Mouse (Mus musculus): Measurements from ENCODE around the gene Tspan3. TPM values are rescaled to one million over a fixed set of nuclear protein-coding genes. Genes with fewer than 3 reads are reported as not detected.
A peak's percentile ranks its signal among the peaks of the same experiment; 100 is the strongest.

The Tspan3 gene
- polyA plus RNA-seq, 1 experiment from 2014 or later, result 562 TPM

DNA sequence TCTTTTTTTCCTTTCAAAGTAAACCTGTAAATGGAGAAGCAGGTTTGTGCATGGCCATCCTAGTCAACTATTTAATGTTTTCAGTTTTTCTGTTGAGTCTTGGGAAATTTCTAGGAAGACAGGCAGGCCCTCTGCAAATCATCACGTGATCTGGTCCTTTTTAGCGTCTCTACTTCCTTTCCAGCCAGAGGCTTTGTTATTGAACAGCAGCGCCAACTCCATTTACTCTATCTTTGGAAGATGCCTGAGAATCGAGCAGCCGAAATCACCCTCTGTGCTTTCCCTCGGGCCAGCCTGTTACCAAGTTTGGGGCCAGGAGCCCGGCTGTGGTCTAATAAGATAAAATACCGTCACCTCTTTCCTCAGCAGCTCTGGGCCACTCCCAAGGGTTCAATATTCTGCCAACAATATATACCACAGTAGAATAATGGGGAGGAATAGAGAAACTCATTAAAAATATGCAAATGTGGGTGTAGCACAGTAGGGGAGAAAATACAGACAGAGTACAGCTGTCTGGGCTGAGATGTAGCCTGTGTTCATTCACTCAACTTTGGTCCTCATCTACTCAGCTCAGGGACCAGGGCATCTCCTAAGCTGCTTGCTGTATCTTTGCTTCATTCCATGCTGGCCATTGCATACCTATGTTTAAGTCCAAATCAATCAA is 15.0 kb upstream of the Tspan3 start:
- H3K27ac ChIP-seq, result no peak overlapping the region
- peaks cover 9% of the 10 kb centered on the region; the same call in 1 of the 2 replicates for H3K4me1 ChIP-seq (replicated peaks)
- no peaks in the 10 kb centered on the region for H3K36me3 ChIP-seq
- H3K4me3 ChIP-seq, result no peak overlapping the region
- no peaks in the 10 kb centered on the region for H3K9me3 ChIP-seq
- H3K27me3 ChIP-seq (ENCODE audit: insufficient read depth, poor library complexity, severe bottlenecking), result no peaks in the 10 kb centered on the region
- no peak for DNase-seq (ENCODE audit: low spot score)
- 50% methylated on average over 8 of the region's 8 CpGs for WGBS

DNA sequence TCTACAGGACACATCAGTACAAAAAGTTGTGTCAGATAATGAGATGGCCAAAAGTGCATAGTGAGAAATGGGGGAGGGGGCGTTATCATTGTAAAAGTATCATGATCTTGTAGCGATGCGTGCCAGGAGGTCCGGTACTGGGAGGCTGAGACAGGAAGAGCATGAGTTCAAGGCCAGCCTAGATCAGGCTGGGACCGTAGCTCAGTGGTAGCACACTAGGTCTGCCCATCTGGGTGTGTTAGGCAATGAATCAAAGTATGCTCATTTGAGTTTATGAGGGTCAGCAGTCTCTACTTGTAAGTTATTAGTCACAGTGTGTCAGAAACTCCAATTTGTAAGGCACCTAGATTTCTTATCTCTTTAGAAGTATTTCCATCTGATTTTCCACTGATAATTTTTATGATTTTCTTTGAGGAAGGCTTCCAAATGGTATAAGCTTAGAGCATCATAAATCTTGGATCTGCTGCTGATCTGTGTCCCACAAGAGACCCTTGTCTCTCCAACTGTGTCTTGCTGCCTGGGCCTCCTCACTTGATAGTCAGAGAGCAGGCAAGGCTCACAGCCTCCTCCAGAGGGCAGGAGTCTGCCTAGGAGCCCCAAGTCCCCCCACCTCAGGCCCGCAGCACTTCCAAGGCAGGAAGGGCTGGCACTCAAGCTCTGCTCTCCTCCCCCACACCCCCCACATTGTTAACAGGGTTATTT is 14.3 kb upstream of the Tspan3 start:
- H3K4me1 ChIP-seq (replicated peaks), result peaks cover 9% of the 10 kb centered on the region; the same call in 1 of the 2 replicates
- H3K27me3 ChIP-seq (ENCODE audit: insufficient read depth, poor library complexity, severe bottlenecking), result no peaks in the 10 kb centered on the region
- WGBS, result 82% methylated on average over 6 of the region's 6 CpGs
- H3K9me3 ChIP-seq, result no peaks in the 10 kb centered on the region
- H3K27ac ChIP-seq, result no peak overlapping the region
- no peaks in the 10 kb centered on the region for H3K36me3 ChIP-seq
- DNase-seq (ENCODE audit: low spot score), result no peak
- no peak overlapping the region for H3K4me3 ChIP-seq

DNA sequence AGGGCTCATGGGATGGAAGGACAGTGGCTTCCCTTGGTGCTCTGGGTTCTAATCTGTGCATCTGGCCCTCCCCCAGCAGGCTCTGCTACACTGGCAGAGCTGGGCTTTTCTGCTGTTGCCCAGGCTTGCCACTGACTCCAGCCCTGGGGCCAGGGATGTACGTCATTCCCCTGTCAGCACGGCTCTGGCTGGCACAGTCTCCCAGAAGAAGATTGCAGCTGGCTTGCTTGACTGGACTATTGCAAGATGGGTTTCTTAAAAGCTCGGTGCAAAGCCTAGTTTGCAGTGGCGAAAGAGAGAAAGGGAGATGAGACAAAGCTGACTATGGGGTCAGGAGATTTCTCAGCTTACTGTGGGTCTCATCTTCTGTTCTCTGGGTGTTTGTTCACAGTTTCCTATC is 12.1 kb upstream of the Tspan3 start:
- 79% methylated on average over 4 of the region's 4 CpGs for WGBS
- Histone ChIP-seq H3K9me3 (no peaks in the 10 kb centered on the region), H3K27me3 (ENCODE audit: insufficient read depth, poor library complexity, severe bottlenecking) (no peaks in the 10 kb centered on the region), H3K4me3 (no peak overlapping the region), H3K4me1 (replicated peaks) (peaks cover 9% of the 10 kb centered on the region; the same call in 1 of the 2 replicates), H3K36me3 (no peaks in the 10 kb centered on the region), H3K27ac (no peak overlapping the region)
- DNase-seq (ENCODE audit: low spot score), result no peak

DNA sequence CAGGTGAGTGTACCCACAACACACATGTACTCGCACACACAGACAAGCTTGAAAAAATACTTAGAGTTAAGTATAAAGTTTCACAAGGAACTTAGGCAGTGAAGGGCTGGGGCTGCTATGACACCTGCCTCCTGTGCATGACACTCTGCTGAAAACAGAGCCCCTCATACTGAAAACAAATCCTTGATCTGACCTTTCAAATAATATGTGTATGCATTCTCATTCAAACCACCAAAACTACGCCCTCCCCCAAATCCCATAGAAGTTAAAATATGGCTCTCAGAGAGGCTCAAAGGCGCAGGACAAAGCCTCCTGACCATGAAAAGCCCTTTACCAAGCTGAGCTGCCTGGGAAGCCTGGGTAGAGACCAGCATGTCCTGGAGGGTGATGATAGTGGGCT is 10.0 kb upstream of the Tspan3 start:
- no peak for DNase-seq (ENCODE audit: low spot score)
- no peak overlapping the region for H3K4me3 ChIP-seq
- WGBS, result 84% methylated on average over 3 of the region's 3 CpGs
- no peaks in the 10 kb centered on the region for H3K9me3 ChIP-seq
- no peaks in the 10 kb centered on the region for H3K27me3 ChIP-seq (ENCODE audit: insufficient read depth, poor library complexity, severe bottlenecking)
- H3K4me1 ChIP-seq (replicated peaks), result peaks cover 3% of the 10 kb centered on the region; the same call in 1 of the 2 replicates
- H3K27ac ChIP-seq, result no peak overlapping the region
- no peaks in the 10 kb centered on the region for H3K36me3 ChIP-seq

DNA sequence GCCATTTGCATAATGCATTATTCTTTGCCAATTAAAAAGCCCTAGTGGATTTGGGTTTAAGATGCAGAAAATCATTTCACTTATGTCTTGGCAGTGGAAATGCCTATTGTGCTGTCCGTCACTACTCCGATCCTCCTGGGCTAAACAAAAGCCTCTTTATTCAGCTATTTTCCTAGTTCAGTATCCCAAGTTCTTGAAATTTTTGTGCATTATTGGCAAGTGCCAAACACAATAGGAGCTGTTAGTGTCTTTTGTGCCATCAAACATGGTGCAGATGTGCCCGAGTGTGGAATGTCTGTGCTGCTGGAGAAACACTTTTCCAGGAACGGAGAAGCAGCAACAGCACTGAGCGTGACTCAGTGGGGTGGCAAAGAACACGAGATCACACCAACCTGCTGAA is 2.4 kb upstream of the Tspan3 start:
- H3K27me3 ChIP-seq (ENCODE audit: insufficient read depth, poor library complexity, severe bottlenecking), result 0 out of 2 replicates have a peak, but pooled peaks cover 3% of the 10 kb centered on the region
- DNase-seq (ENCODE audit: low spot score), result peak; percentile 7
- no peaks in the 10 kb centered on the region for H3K9me3 ChIP-seq
- no peaks in the 10 kb centered on the region for H3K36me3 ChIP-seq
- H3K4me3 ChIP-seq, result peak overlapping the region; percentile 16; the same call in 1 of the 2 replicates
- 15% methylated on average over 6 of the region's 6 CpGs for WGBS
- peaks cover 38% of the 10 kb centered on the region for H3K4me1 ChIP-seq (replicated peaks)
- H3K27ac ChIP-seq, result no peak overlapping the region

DNA sequence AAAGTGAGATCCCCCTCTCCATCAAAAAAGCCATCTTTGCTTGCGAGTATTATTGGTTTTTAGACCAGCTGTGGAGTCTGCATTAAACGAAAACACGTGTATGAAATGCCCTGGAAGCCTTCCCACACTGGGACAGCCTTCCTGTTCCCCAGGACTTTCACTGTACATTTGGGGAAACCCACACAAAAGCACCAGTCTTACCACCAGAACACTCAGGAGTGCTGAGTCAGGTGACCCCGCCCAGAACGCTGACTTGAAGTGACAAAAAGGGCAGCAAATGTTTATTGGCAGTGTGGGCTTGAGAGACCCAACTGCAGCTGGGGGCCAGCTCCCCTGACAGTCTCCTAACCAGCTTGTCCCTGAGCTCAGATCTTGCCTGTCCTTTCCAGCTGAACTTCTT is 884 bp upstream of the Tspan3 start:
- WGBS, result 67% methylated on average over 5 of the region's 5 CpGs

DNA sequence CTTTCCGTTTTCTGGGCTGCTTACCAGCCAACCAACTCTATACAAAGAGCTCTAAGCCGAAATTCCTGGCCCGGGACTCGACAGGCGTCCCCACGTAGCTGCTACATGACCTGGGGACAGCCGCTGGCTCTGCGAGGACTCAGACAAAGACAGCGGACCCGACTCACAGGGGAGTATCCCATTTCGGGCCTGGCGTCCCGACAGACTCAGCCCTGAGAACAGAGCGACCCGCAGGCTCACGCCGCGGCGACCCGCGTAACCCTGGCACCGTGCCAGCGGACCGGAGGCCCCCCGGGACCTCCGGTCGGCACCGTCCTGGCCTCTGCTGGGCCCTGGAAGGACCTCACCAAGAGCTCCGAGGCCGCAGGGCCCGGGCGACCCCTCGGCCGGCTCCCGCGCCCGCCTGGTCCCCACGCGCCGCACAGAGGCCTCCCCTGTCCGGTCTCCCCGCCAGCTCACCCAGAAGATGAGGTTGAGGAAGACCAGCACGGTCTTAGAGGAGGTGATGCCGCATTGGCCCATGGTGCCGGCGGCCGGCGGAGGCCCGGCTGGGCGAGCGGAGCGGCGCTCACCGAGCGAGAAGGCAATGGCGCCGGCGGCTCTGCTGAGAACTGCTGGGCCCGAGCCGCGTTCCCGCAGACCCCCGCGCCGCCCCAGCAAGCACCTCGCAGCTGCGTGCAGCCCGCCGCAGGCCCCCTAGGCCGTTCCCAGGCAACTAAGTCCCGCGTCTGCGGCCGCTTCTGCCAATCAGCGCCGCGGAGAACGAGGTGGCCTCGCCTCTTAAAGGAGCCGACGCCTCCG is 4.7 kb downstream of the Tspan3 start:
- H3K9me3 ChIP-seq, result no peaks in the 10 kb centered on the region
- peak; percentile 94 for DNase-seq (ENCODE audit: low spot score)
- H3K4me3 ChIP-seq, result peak overlapping the region; percentile 99
- H3K36me3 ChIP-seq, result no peaks in the 10 kb centered on the region
- H3K27me3 ChIP-seq (ENCODE audit: insufficient read depth, poor library complexity, severe bottlenecking), result 0 out of 2 replicates have a peak, but pooled peaks cover 3% of the 10 kb centered on the region
- whole genome bisulfite sequencing, result under 1% methylated on average over 82 of the region's 82 CpGs
- peak overlapping the region; percentile 99 for H3K27ac ChIP-seq
- H3K4me1 ChIP-seq (replicated peaks), result peaks cover 45% of the 10 kb centered on the region

More for the DNA sequence above, 884 bp upstream of the Tspan3 start:
- DNase-seq (ENCODE audit: low spot score), result no peak
- peaks cover 48% of the 10 kb centered on the region for H3K4me1 ChIP-seq (replicated peaks)
- no peak overlapping the region for H3K27ac ChIP-seq
- no peaks in the 10 kb centered on the region for H3K9me3 ChIP-seq
- H3K36me3 ChIP-seq, result no peaks in the 10 kb centered on the region
- H3K4me3 ChIP-seq, result no peak overlapping the region
- 0 out of 2 replicates have a peak, but pooled peaks cover 3% of the 10 kb centered on the region for H3K27me3 ChIP-seq (ENCODE audit: insufficient read depth, poor library complexity, severe bottlenecking)

DNA sequence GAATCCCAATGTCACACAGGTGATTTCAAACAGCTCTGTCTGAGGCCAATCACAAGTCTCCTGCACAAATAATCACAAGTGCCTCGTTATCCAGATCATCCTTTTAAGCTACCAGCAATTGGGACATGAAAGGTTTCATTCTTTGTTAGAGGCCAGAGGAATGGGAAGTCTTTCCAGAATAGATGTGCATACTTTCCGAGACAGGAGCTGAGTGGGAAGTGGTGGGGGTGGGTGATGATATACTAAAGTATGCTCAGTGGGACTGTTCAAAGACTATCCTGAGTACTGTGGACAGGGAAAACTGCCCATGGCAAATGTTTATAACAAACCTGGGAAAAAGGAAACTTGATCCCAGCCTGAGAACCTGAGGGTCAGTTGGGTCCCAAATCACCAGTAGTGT is 5.8 kb downstream of the Tspan3 start:
- DNase-seq (ENCODE audit: low spot score), result no peak
- H3K4me1 ChIP-seq (replicated peaks), result peaks cover 43% of the 10 kb centered on the region
- WGBS, result 21% methylated on average over 2 of the region's 2 CpGs
- H3K36me3 ChIP-seq, result no peaks in the 10 kb centered on the region
- peak overlapping the region; percentile 99 for H3K4me3 ChIP-seq
- 0 out of 2 replicates have a peak, but pooled peaks cover 3% of the 10 kb centered on the region for H3K27me3 ChIP-seq (ENCODE audit: insufficient read depth, poor library complexity, severe bottlenecking)
- H3K27ac ChIP-seq, result peak overlapping the region; percentile 99
- H3K9me3 ChIP-seq, result no peaks in the 10 kb centered on the region

DNA sequence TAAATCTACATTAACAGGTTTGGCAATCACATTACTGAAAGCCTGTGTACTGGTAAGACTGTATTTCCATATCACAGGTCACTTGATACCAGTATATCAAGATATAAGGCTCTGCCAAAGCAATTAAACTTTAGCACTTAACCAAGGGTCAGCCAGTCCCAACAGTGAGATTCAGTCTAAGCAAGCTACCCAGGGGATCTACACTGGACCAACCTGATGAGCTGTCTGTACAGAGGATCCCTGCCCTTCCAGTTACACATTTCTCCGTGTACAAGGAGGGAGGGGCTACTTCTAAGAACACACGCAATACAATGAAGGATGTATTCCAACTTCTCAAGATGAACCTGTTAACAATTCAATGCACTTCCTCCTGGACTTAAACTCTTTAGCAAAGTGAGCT is 7.2 kb downstream of the Tspan3 start:
- Histone ChIP-seq H3K9me3 (no peaks in the 10 kb centered on the region), H3K4me1 (replicated peaks) (peaks cover 39% of the 10 kb centered on the region), H3K27ac (no peak overlapping the region), H3K27me3 (ENCODE audit: insufficient read depth, poor library complexity, severe bottlenecking) (0 out of 2 replicates have a peak, but pooled peaks cover 2% of the 10 kb centered on the region), H3K4me3 (peak overlapping the region; percentile 18), H3K36me3 (no peaks in the 10 kb centered on the region)
- 84% methylated on average over 2 of the region's 2 CpGs for WGBS
- no peak for DNase-seq (ENCODE audit: low spot score)

DNA sequence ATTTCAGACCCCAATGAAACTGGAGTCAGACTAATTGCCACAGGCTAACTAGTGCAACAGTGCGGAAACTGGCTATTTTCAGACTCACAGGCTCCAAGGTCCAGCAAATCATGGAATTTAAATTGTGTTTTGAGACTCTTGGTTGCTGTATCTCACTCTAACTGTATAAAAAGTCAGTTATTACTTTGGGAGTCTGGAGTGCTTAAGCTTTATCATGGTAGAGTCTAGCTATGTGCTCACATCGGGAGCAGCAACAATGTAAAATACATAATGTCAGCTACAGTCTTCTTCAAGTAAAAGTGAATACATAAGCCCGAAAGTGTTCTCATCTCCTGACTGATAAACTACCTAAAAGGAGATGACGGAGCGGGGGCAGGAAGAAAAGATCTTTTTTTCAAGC is 10.7 kb downstream of the Tspan3 start:
- no peak overlapping the region for H3K27ac ChIP-seq
- no peak for DNase-seq (ENCODE audit: low spot score)
- WGBS, result 93% methylated on average over 5 of the region's 5 CpGs

DNA sequence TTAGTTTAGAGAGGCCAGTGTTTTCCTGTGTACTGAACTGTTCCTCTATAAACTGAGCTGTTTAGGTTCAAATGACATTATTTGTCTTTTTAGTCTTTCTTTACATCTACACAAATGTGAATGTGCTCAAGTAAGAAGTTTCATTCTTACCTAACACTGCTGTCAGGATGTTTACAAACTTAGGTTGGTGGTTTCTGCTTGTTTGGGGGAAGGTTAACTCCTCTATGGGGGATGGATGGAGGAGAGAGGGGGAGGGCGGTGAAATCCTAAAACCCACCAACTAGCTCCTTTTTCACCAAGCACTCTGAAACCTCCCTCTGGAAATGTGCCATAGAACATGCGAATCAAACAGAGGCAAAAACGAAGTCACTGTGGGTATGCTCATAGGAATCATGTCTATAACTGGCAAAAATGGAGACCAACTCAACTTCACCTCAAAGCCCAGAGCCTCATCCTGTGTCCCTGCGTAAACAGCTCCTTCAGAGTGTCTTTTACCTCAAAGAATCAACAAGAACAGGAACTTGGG is 12.7 kb downstream of the Tspan3 start:
- H3K27me3 ChIP-seq (ENCODE audit: insufficient read depth, poor library complexity, severe bottlenecking), result no peaks in the 10 kb centered on the region
- no peaks in the 10 kb centered on the region for H3K9me3 ChIP-seq
- 86% methylated on average over 4 of the region's 4 CpGs for WGBS
- no peak for DNase-seq (ENCODE audit: low spot score)
- H3K27ac ChIP-seq, result no peak overlapping the region
- peaks cover 26% of the 10 kb centered on the region for H3K36me3 ChIP-seq
- H3K4me1 ChIP-seq (replicated peaks), result peaks cover 13% of the 10 kb centered on the region
- H3K4me3 ChIP-seq, result no peak overlapping the region

More for the DNA sequence above, 10.7 kb downstream of the Tspan3 start:
- Histone ChIP-seq H3K9me3 (no peaks in the 10 kb centered on the region), H3K27me3 (ENCODE audit: insufficient read depth, poor library complexity, severe bottlenecking) (no peaks in the 10 kb centered on the region), H3K4me3 (no peak overlapping the region), H3K4me1 (replicated peaks) (peaks cover 31% of the 10 kb centered on the region), H3K36me3 (peaks cover 19% of the 10 kb centered on the region)

DNA sequence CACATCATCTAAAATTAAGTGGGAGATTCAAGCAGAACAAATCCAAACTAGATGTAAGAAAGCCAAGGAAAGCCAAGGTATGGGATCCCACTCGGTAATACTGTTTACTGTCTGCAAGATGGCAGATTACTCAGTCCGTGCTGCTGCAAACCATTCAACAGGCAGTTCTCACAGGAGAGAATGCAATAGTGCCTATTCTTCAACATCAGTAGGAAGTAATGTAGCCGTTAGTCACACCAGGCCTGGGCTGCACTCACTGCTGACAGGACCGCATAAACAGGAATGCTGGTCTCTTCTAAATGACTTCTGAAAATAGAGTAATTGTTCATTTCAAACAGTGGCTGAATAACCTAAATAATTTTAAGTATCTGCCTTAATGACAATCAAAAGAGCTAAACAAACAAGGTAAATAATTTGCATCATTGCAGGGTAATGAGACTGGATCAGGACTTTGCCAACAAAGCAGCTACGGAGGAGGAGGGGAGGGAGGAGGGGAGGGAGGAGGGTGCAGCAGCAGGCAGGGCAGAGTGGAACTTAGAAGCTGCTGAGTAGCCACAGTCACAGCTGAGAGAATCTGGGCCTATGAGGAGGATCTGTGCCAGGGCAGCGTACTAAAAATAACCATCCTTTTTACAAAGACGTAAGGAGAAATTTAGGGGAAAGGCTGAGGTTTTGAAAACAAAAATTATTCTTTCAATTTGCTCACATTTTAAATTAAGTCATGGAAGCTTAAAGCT is 13.4 kb downstream of the Tspan3 start:
- Histone ChIP-seq H3K9me3 (no peaks in the 10 kb centered on the region), H3K4me1 (replicated peaks) (peaks cover 13% of the 10 kb centered on the region), H3K27ac (no peak overlapping the region), H3K4me3 (no peak overlapping the region), H3K27me3 (ENCODE audit: insufficient read depth, poor library complexity, severe bottlenecking) (no peaks in the 10 kb centered on the region), H3K36me3 (peaks cover 33% of the 10 kb centered on the region)
- DNase-seq (ENCODE audit: low spot score), result no peak
- 59% methylated on average over 7 of the region's 7 CpGs for WGBS
